Mouse (Mus musculus) thymus, adult 2 months (tissue): Measurements from ENCODE around the gene A630089N07Rik. TPM values are rescaled to one million over a fixed set of nuclear protein-coding genes. Genes with fewer than 3 reads are reported as not detected.
A peak's percentile ranks its signal among the peaks of the same experiment; 100 is the strongest.
"Not testable (repeated sequence)": the region's sequence is repeated elsewhere in the genome, so short reads cannot be mapped to it uniquely, and the experiment has no call there.

Experiments
- DNase-seq: peaks from one replicate; pipeline ENCODE4 v3.0.0; 2021
- H3K27ac ChIP-seq: fragments of 200-500 bp; 2 replicates; pipeline ENCODE4 v1.5.1; 2012; ENCODE audit warnings: low read length, control low read depth; ENCODE audit not compliant: control insufficient read depth, insufficient read depth
- H3K27me3 ChIP-seq: fragments of 200-500 bp; 2 replicates; pipeline ENCODE4 v1.6.1; 2012; ENCODE audit warnings: mild to moderate bottlenecking, low read length, moderate library complexity, mixed read lengths; ENCODE audit not compliant: control insufficient read depth, insufficient read depth
- H3K36me3 ChIP-seq: fragments of 200-500 bp; 2 replicates; pipeline ENCODE4 v1.6.1; 2012; ENCODE audit warnings: mild to moderate bottlenecking, low read length, moderate library complexity; ENCODE audit not compliant: control insufficient read depth, insufficient read depth
- H3K4me1 ChIP-seq: fragments of 200-500 bp; replicated peaks from 2 replicates; pipeline ENCODE4 v1.6.1; 2012; ENCODE audit warnings: low read length; ENCODE audit not compliant: control insufficient read depth, insufficient read depth
- H3K4me3 ChIP-seq: fragments of 200-500 bp; 2 replicates; pipeline ENCODE4 v1.5.1; 2012; ENCODE audit warnings: mild to moderate bottlenecking, low read length, control low read depth, moderate library complexity; ENCODE audit not compliant: control insufficient read depth, insufficient read depth
- CTCF ChIP-seq: fragments of 200-500 bp; IDR thresholded peaks from 2 replicates; pipeline ENCODE4 v1.5.1; 2012; ENCODE audit warnings: mild to moderate bottlenecking, control low read depth, low read length, moderate library complexity, borderline replicate concordance; ENCODE audit not compliant: control insufficient read depth, poor library complexity, insufficient read depth; ENCODE audit errors: extremely low read depth
- POLR2A ChIP-seq: fragments of 200-500 bp; IDR thresholded peaks from 2 replicates; pipeline ENCODE4 v1.6.1; 2012; ENCODE audit warnings: mild to moderate bottlenecking, low read length, control low read depth, moderate library complexity; ENCODE audit not compliant: control insufficient read depth, poor library complexity, insufficient read depth; ENCODE audit errors: extremely low read depth
- WGBS: fragments of 180-500 bp; shearing (Covaris S2); methylation state at CpG from one replicate; pipeline ENCODE4 v1.1.7; 2018; 5-methylcytosine and 5-hydroxymethylcytosine counted together
- polyA plus RNA-seq: library from polyadenylated mRNA; depleted of rRNA; stranded (reverse); fragments of >200 nt; gene quantifications from 2 replicates; pipeline ENCODE4 v1.2.3, GENCODE M21; 2012; rRNA removed

A630089N07Rik gene
- polyA plus RNA-seq, result 3.0 and 3.7 TPM in 2 replicates

DNA sequence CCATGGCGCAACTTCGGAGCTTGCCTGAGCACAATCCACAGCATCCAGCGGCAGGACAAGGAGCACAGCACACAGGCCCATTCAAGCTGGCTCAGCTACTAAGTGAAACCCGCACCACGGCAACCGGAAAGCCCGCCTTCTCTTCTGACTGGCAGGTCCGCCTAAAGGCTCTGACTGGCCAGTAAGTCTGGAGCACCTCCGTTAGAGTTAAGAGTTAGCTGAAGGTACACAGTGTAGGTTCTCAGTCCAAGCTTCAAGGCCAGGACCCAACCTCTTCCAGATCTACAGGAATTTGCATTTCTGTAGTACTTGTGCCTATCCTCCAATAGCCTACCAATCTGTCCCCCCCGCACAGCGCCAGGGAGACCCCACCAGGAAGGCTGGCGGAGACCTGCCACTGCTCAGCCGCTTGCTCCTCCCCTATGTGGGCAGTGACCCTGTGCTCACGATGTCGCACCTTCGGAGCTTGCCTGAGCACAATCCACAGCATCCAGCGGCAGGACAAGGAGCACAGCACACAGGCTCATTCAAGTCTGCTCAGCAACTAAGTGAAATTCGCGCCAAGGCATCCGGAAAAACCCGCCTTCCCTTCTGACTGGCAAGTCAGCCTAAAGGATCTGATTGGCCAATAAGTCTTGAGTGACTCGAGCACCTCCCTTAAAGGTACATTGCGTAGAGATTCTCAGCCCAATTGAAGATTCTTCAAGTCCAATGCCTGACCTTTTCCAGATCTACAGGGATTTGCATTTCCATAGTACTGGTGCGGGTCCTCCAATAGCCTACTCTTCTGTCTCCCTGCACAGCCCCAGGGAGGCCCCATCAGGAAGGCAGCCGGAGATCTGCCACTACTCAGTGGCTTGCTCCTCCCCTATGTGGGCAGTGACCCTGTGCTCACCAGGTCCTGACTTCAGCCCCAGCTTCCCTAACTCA, at the start of gene A630089N07Rik:
TSS of gene A630089N07Rik (minus strand) at position 562 of the 930 bp plus-strand sequence.
- DNase-seq, result peak; percentile 84
- H3K4me1 ChIP-seq, H3K36me3 ChIP-seq, H3K27me3 ChIP-seq: not testable (repeated sequence)
- peak within 1 kb of the TSS; percentile 99 for H3K4me3 ChIP-seq
- peak within 1 kb of the TSS; percentile 28; the same call in 1 of the 2 replicates for H3K27ac ChIP-seq
- WGBS, result under 1% methylated on average over 25 of the region's 25 CpGs

DNA sequence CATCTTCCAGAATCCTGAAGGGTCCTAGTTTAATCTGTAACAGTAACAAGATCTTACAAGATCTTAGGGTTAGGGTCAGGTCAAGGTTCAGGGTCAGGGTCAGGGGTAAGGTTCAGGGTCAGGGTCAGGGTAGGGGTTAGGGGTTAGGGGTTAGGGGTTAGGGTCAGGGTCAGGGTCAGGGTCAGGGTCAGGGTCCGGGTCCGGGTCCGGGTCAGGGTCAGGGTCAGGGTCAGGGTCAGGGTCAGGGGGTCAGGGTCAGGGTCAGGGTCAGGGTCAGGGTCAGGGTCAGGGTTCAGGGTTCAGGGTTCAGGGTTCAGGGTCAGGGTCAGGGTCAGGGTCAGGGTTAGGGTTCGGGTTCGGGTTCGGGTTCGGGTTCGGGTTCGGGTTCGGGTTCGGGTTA, 24.9 kb upstream of the A630089N07Rik start:
- Histone ChIP-seq H3K36me3 (no peaks in the 10 kb centered on the region), H3K27ac (no peak overlapping the region), H3K4me3 (no peak overlapping the region), H3K4me1 (no peaks in the 10 kb centered on the region), H3K27me3 (no peaks in the 10 kb centered on the region)
- no peak for DNase-seq
- 98% methylated on average over 11 of the region's 11 CpGs for WGBS
- TF ChIP-seq CTCF (no peak), POLR2A (no peak)

GRCm38 (mm10) chr16:98081550-98081888, 731 bp downstream of the A630089N07Rik start:
- not testable (repeated sequence) for DNase-seq, H3K4me1 ChIP-seq, H3K36me3 ChIP-seq, H3K27me3 ChIP-seq, H3K27ac ChIP-seq
- under 1% methylated on average over 9 of the region's 9 CpGs for WGBS
- peak overlapping the region; percentile 99 for H3K4me3 ChIP-seq

DNA sequence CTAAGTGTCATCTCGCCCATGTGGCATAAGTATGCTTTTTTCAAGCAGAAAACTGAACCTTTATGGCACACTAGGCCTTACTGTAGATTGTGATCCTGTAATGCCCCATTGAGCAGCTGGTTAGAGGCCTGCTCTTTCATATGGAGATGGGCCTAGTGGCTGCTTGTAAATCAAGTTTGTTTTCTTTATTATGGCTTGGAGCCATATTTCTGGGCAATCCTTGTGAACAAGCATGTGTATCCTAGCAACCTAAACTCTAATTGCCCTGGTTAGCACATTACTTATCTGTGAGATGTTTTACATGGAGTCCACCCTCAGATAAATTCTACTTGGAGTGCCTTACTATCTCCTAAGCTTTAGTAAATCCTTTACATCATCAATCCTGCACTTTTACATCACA, 1.1 kb downstream of the A630089N07Rik start:
- not testable (repeated sequence) for DNase-seq, H3K4me1 ChIP-seq, H3K27ac ChIP-seq, H3K4me3 ChIP-seq, H3K36me3 ChIP-seq, H3K27me3 ChIP-seq
- 81% methylated on average over 1 of the region's 1 CpGs for WGBS

DNA sequence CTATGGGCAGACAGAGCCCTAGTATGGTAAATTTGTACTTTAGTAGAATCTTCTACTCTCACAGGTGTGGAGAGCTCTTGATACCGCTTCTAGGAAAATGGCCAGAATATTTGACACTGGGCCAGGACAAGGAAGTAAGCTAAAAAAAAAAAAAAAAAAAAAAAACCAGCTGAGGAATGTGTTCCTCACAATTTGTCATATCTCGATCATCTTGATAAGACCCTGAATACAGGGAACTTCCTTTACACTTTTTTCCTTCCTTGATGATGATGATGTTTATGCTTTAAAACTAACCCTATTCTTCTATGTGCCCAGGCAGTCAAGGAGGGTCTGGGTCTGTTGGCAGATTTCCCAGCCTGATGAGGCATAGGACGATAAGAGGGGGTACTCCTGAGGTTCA, 2.9 kb downstream of the A630089N07Rik start:
- not testable (repeated sequence) for H3K4me1 ChIP-seq, H3K27ac ChIP-seq, H3K27me3 ChIP-seq, H3K4me3 ChIP-seq, H3K36me3 ChIP-seq, DNase-seq
- WGBS, result 79% methylated on average over 3 of the region's 3 CpGs

DNA sequence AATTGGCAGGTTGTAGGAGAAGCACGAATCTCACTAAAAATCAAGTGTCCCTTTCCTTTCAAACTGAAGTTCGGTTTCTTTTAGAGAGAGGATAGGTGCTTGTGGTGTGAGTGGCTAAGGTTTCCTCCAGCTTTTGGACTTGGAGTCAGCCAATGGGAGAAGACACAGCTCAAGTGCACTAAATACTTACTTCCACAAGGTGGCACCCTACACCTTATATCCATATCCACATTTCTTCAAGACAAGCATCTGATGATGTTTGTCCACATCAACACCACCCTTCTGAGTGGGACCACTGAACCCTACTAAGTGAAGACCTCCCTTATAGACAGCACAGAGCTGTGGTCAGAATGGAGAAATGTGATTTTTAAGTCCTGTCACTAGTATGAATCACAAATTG, 40.6 kb downstream of the A630089N07Rik start:
- H3K4me1 ChIP-seq, result no peaks in the 10 kb centered on the region
- H3K27ac ChIP-seq, result no peak overlapping the region
- H3K4me3 ChIP-seq, result no peak overlapping the region
- TF ChIP-seq POLR2A (no peak), CTCF (no peak)
- no peaks in the 10 kb centered on the region for H3K27me3 ChIP-seq
- peak; percentile 30 for DNase-seq
- H3K36me3 ChIP-seq, result no peaks in the 10 kb centered on the region
- whole genome bisulfite sequencing, result 89% methylated on average over 2 of the region's 2 CpGs

- H3K27me3 ChIP-seq, H3K4me1 ChIP-seq, H3K36me3 ChIP-seq, DNase-seq, H3K27ac ChIP-seq, H3K4me3 ChIP-seq: not testable (repeated sequence)
- WGBS, result 99% methylated on average over 2 of the region's 2 CpGs
These were observed 47.3 kb downstream of the A630089N07Rik start for GRCm38 (mm10) chr16:98034971-98035370.

DNA sequence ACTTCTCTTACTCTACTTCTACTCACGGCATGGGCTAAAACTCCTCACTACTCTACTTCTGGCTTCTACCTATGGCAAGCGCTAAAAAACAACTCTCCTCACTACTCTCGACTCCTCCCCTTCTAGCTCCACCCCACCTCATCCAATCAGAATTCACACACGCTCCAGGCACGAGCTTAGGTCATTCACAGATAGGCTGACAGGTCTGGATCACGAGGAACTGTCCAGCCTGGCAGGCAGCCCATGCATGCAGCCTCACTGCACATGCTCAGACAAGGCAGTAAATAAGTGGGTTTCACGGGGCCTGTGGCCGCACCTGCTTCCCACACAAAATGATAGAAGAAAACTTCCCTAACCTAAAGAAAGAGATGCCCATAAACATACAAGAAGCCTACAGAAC, 56.1 kb downstream of the A630089N07Rik start:
- H3K4me3 ChIP-seq, H3K4me1 ChIP-seq, H3K27me3 ChIP-seq, H3K36me3 ChIP-seq, H3K27ac ChIP-seq, DNase-seq: not testable (repeated sequence)
- WGBS, result 96% methylated on average over 8 of the region's 8 CpGs
